Mouse (Mus musculus) spleen, postnatal 10 days (tissue): ENCODE data around the gene H2al2b.
"Not testable (repeated sequence)": the region's sequence is repeated elsewhere in the genome, so short reads cannot be mapped to it uniquely, and the experiment has no call there.

ENCODE experiments used
- DNase-seq, 2 experiments: peaks; one replicate each; pipeline ENCODE4 v3.0.0; 2021 to 2022; ENCODE audit warnings: low spot score in 2 of 2

The H2al2b gene

GRCm38 (mm10) chrY:2720574-2720973 is at the start of gene H2al2b:
Gene H2al2b (minus strand): TSS chrY:2720674.
- not testable (repeated sequence) for DNase-seq
